Mouse (Mus musculus) left cerebral cortex, adult 9 months (tissue): ENCODE data around the gene Ube2v1.

ENCODE experiments used
- DNase-seq, 2 experiments: peaks; one replicate each; pipeline ENCODE4 v3.0.0; 2022; ENCODE audit warnings: low spot score in 2 of 2

Ube2v1 gene

GRCm38 (mm10) chr2:167593551-167594250 is 38.2 kb downstream of the Ube2v1 start:
- no peak for DNase-seq

- peak in 1 of 2 experiments; percentile 30 for DNase-seq
Measured at GRCm38 (mm10) chr2:167588774-167589577, 42.9 kb downstream of the Ube2v1 start.

- DNase-seq: no peak
Measured at GRCm38 (mm10) chr2:167586976-167587375, 44.9 kb downstream of the Ube2v1 start.

GRCm38 (mm10) chr2:167586041-167586440 is 45.9 kb downstream of the Ube2v1 start:
- no peak for DNase-seq

GRCm38 (mm10) chr2:167585273-167585672 is 46.6 kb downstream of the Ube2v1 start:
- DNase-seq: no peak

GRCm38 (mm10) chr2:167583161-167583952 is 48.5 kb downstream of the Ube2v1 start:
- DNase-seq: no peak

- DNase-seq: no peak
Measured at GRCm38 (mm10) chr2:167578521-167578920, 53.4 kb downstream of the Ube2v1 start.

GRCm38 (mm10) chr2:167577186-167577785 is 54.6 kb downstream of the Ube2v1 start:
- DNase-seq: no peak

- DNase-seq: no peak
Measured at GRCm38 (mm10) chr2:167576121-167576620, 55.7 kb downstream of the Ube2v1 start.

GRCm38 (mm10) chr2:167575581-167575980 is 56.3 kb downstream of the Ube2v1 start:
- DNase-seq: no peak

GRCm38 (mm10) chr2:167574814-167575213 is 57.1 kb downstream of the Ube2v1 start:
- no peak for DNase-seq

GRCm38 (mm10) chr2:167571442-167572220 is 60.3 kb downstream of the Ube2v1 start:
- DNase-seq: no peak

- no peak for DNase-seq
Measured at GRCm38 (mm10) chr2:167570815-167571214, 61.1 kb downstream of the Ube2v1 start.

- peak in 1 of 2 experiments; percentile 18 for DNase-seq
Measured at GRCm38 (mm10) chr2:167569934-167570651, 61.8 kb downstream of the Ube2v1 start.

- no peak for DNase-seq
Measured at GRCm38 (mm10) chr2:167568112-167568511, 63.8 kb downstream of the Ube2v1 start.

- DNase-seq: no peak
Measured at GRCm38 (mm10) chr2:167565682-167566081, 66.2 kb downstream of the Ube2v1 start.

- no peak for DNase-seq
Measured at GRCm38 (mm10) chr2:167565312-167565656, 66.6 kb downstream of the Ube2v1 start.

GRCm38 (mm10) chr2:167564551-167565311 is 67.2 kb downstream of the Ube2v1 start:
- DNase-seq: no peak

GRCm38 (mm10) chr2:167563703-167564102 is 68.2 kb downstream of the Ube2v1 start:
- no peak for DNase-seq
